Mouse (Mus musculus): Measurements from ENCODE around the gene Hoxb5. TPM values are rescaled to one million over a fixed set of nuclear protein-coding genes. Genes with fewer than 3 reads are reported as not detected.
A peak's percentile ranks its signal among the peaks of the same experiment; 100 is the strongest.

The Hoxb5 gene
- polyA plus RNA-seq, 1 experiment from 2014 or later = 0.83 TPM

GRCm38 (mm10) chr11:96299781-96300180, 3.4 kb upstream of the Hoxb5 start:
- Histone ChIP-seq H3K9me3 (no peaks in the 10 kb centered on the region), H3K4me2 (peak overlapping the region; percentile 53; the same call in 1 of the 2 replicates), H3K4me1 (replicated peaks) (peaks cover 28% of the 10 kb centered on the region), H3K27ac (no peak overlapping the region), H3K27me3 (peaks cover 99% of the 10 kb centered on the region), H3K36me3 (no peaks in the 10 kb centered on the region), H3K4me3 (replicated peaks) (peak overlapping the region; percentile 33), H3K9ac (replicated peaks) (no peak overlapping the region)
- ATAC-seq (ENCODE audit: insufficient number of reproducible peaks, insufficient read depth, low FRiP score, low TSS enrichment, low read depth) = no peak
- WGBS = 0% methylated on average over 9 of the region's 9 CpGs

GRCm38 (mm10) chr11:96300354-96301063, 2.6 kb upstream of the Hoxb5 start:
- H3K4me3 ChIP-seq (replicated peaks) = peak overlapping the region; percentile 7; the same call in 1 of the 2 replicates
- H3K4me1 ChIP-seq (replicated peaks) = peaks cover 25% of the 10 kb centered on the region
- H3K27ac ChIP-seq = no peak overlapping the region
- H3K36me3 ChIP-seq = no peaks in the 10 kb centered on the region
- 1% methylated on average over 35 of the region's 35 CpGs for WGBS
- peak overlapping the region; percentile 17; the same call in 1 of the 2 replicates for H3K4me2 ChIP-seq
- no peak overlapping the region for H3K9ac ChIP-seq (replicated peaks)
- ATAC-seq (ENCODE audit: insufficient number of reproducible peaks, insufficient read depth, low FRiP score, low TSS enrichment, low read depth) = no peak
- no peaks in the 10 kb centered on the region for H3K9me3 ChIP-seq
- peaks cover 100% of the 10 kb centered on the region for H3K27me3 ChIP-seq

- 14% methylated on average over 10 of the region's 10 CpGs for WGBS
- peaks cover 100% of the 10 kb centered on the region for H3K27me3 ChIP-seq
- H3K36me3 ChIP-seq = no peaks in the 10 kb centered on the region
- 0 out of 2 replicates have a peak overlapping the region, but pooled peaks have one; percentile 17 for H3K4me2 ChIP-seq
- H3K9ac ChIP-seq (replicated peaks) = no peak overlapping the region
- H3K4me1 ChIP-seq (replicated peaks) = peaks cover 24% of the 10 kb centered on the region
- H3K4me3 ChIP-seq (replicated peaks) = peak overlapping the region; percentile 7; the same call in 1 of the 2 replicates
- no peaks in the 10 kb centered on the region for H3K9me3 ChIP-seq
- no peak overlapping the region for H3K27ac ChIP-seq
- ATAC-seq (ENCODE audit: insufficient number of reproducible peaks, insufficient read depth, low FRiP score, low TSS enrichment, low read depth) = no peak
Measured at GRCm38 (mm10) chr11:96301064-96301431, 2.1 kb upstream of the Hoxb5 start.

GRCm38 (mm10) chr11:96301837-96302236, 1.3 kb upstream of the Hoxb5 start:
- no peaks in the 10 kb centered on the region for H3K36me3 ChIP-seq
- H3K27ac ChIP-seq = no peak overlapping the region
- no peak overlapping the region for H3K4me2 ChIP-seq
- 3% methylated on average over 15 of the region's 15 CpGs for WGBS
- ATAC-seq (ENCODE audit: insufficient number of reproducible peaks, insufficient read depth, low FRiP score, low TSS enrichment, low read depth) = no peak
- no peak overlapping the region for H3K4me3 ChIP-seq (replicated peaks)
- H3K4me1 ChIP-seq (replicated peaks) = peaks cover 24% of the 10 kb centered on the region
- peaks cover 100% of the 10 kb centered on the region for H3K27me3 ChIP-seq
- H3K9ac ChIP-seq (replicated peaks) = no peak overlapping the region
- no peaks in the 10 kb centered on the region for H3K9me3 ChIP-seq

GRCm38 (mm10) chr11:96302381-96303150, 570 bp upstream of the Hoxb5 start:
- no peak for ATAC-seq (ENCODE audit: insufficient number of reproducible peaks, insufficient read depth, low FRiP score, low TSS enrichment, low read depth)
- H3K27me3 ChIP-seq = peaks cover 100% of the 10 kb centered on the region
- no peak overlapping the region for H3K4me3 ChIP-seq (replicated peaks)
- 6% methylated on average over 23 of the region's 23 CpGs for WGBS
- no peak overlapping the region for H3K27ac ChIP-seq
- H3K9me3 ChIP-seq = no peaks in the 10 kb centered on the region
- no peak overlapping the region for H3K9ac ChIP-seq (replicated peaks)
- H3K4me2 ChIP-seq = peak overlapping the region; percentile 44; the same call in 1 of the 2 replicates
- peaks cover 24% of the 10 kb centered on the region for H3K4me1 ChIP-seq (replicated peaks)
- H3K36me3 ChIP-seq = no peaks in the 10 kb centered on the region

GRCm38 (mm10) chr11:96304381-96305195, 1.5 kb downstream of the Hoxb5 start:
- Histone ChIP-seq H3K4me2 (peak overlapping the region; percentile 44), H3K27ac (no peak overlapping the region), H3K4me3 (replicated peaks) (peak overlapping the region; percentile 12; the same call in 1 of the 2 replicates), H3K27me3 (peaks cover 100% of the 10 kb centered on the region), H3K36me3 (no peaks in the 10 kb centered on the region), H3K9me3 (no peaks in the 10 kb centered on the region), H3K4me1 (replicated peaks) (peaks cover 18% of the 10 kb centered on the region), H3K9ac (replicated peaks) (no peak overlapping the region)
- ATAC-seq (ENCODE audit: insufficient number of reproducible peaks, insufficient read depth, low FRiP score, low TSS enrichment, low read depth) = no peak
- 2% methylated on average over 38 of the region's 38 CpGs for WGBS

GRCm38 (mm10) chr11:96305505-96306182, 2.5 kb downstream of the Hoxb5 start:
- Histone ChIP-seq H3K9ac (replicated peaks) (no peak overlapping the region), H3K4me3 (replicated peaks) (no peak overlapping the region; the same call in 1 of the 2 replicates), H3K27ac (no peak overlapping the region), H3K4me2 (no peak overlapping the region), H3K4me1 (replicated peaks) (peaks cover 12% of the 10 kb centered on the region), H3K36me3 (no peaks in the 10 kb centered on the region), H3K9me3 (no peaks in the 10 kb centered on the region), H3K27me3 (peaks cover 100% of the 10 kb centered on the region)
- WGBS = 35% methylated on average over 6 of the region's 6 CpGs
- ATAC-seq (ENCODE audit: insufficient number of reproducible peaks, insufficient read depth, low FRiP score, low TSS enrichment, low read depth) = no peak

GRCm38 (mm10) chr11:96306183-96306907, 3.2 kb downstream of the Hoxb5 start:
- H3K9ac ChIP-seq (replicated peaks) = no peak overlapping the region
- H3K27me3 ChIP-seq = peaks cover 100% of the 10 kb centered on the region
- no peak for ATAC-seq (ENCODE audit: insufficient number of reproducible peaks, insufficient read depth, low FRiP score, low TSS enrichment, low read depth)
- no peaks in the 10 kb centered on the region for H3K9me3 ChIP-seq
- no peak overlapping the region for H3K4me3 ChIP-seq (replicated peaks)
- no peak overlapping the region for H3K4me2 ChIP-seq
- no peaks in the 10 kb centered on the region for H3K36me3 ChIP-seq
- H3K4me1 ChIP-seq (replicated peaks) = peaks cover 8% of the 10 kb centered on the region
- H3K27ac ChIP-seq = no peak overlapping the region
- 14% methylated on average over 7 of the region's 7 CpGs for WGBS

- no peak overlapping the region for H3K4me3 ChIP-seq (replicated peaks)
- no peak overlapping the region for H3K27ac ChIP-seq
- no peaks in the 10 kb centered on the region for H3K36me3 ChIP-seq
- peaks cover 8% of the 10 kb centered on the region for H3K4me1 ChIP-seq (replicated peaks)
- no peak overlapping the region for H3K4me2 ChIP-seq
- H3K9ac ChIP-seq (replicated peaks) = no peak overlapping the region
- H3K9me3 ChIP-seq = no peaks in the 10 kb centered on the region
- 2% methylated on average over 13 of the region's 13 CpGs for WGBS
- no peak for ATAC-seq (ENCODE audit: insufficient number of reproducible peaks, insufficient read depth, low FRiP score, low TSS enrichment, low read depth)
- H3K27me3 ChIP-seq = peaks cover 100% of the 10 kb centered on the region
Measured at GRCm38 (mm10) chr11:96306908-96307269, 3.8 kb downstream of the Hoxb5 start.

GRCm38 (mm10) chr11:96308763-96309162, 5.6 kb downstream of the Hoxb5 start:
- no peak for ATAC-seq (ENCODE audit: insufficient number of reproducible peaks, insufficient read depth, low FRiP score, low TSS enrichment, low read depth)
- no peak overlapping the region for H3K4me2 ChIP-seq
- no peaks in the 10 kb centered on the region for H3K9me3 ChIP-seq
- no peak overlapping the region for H3K9ac ChIP-seq (replicated peaks)
- H3K4me1 ChIP-seq (replicated peaks) = peaks cover 5% of the 10 kb centered on the region
- H3K27me3 ChIP-seq = peaks cover 100% of the 10 kb centered on the region
- no peaks in the 10 kb centered on the region for H3K36me3 ChIP-seq
- no peak overlapping the region for H3K27ac ChIP-seq
- no peak overlapping the region for H3K4me3 ChIP-seq (replicated peaks)
- 13% methylated on average over 4 of the region's 4 CpGs for WGBS
